Mouse (Mus musculus) MEL (cell line): ENCODE results near the gene Ddx27. TPM values are rescaled to one million over a fixed set of nuclear protein-coding genes. Genes with fewer than 3 reads are reported as not detected.

Source experiments
- DNase-seq: peaks from one replicate; pipeline ENCODE4 v3.0.0; 2011; ENCODE audit warnings: low read depth, low spot score
- H3K27ac ChIP-seq: 2 replicates; pipeline ENCODE4 v1.5.1; 2012; ENCODE audit warnings: low read depth, mild to moderate bottlenecking, control low read depth, low read length, moderate library complexity; ENCODE audit not compliant: control insufficient read depth
- H3K27me3 ChIP-seq, 2 experiments: fragments of 150-350 bp in 1 of 2; sonication (generic) in 1 of 2; 2 replicates each; pipeline ENCODE4 v1.6.1; 2012; ENCODE audit warnings: low read length in 2 of 2, mild to moderate bottlenecking in 2 of 2, improper control_type of control experiment in 1 of 2, moderate library complexity in 1 of 2; ENCODE audit not compliant: insufficient read depth in 2 of 2, control insufficient read depth in 1 of 2
- H3K36me3 ChIP-seq, 2 experiments: 2 replicates each; pipeline ENCODE4 v1.6.1; 2012 to 2014; ENCODE audit warnings: low read length in 2 of 2, improper control_type of control experiment in 1 of 2, inconsistent platforms in 1 of 2, mild to moderate bottlenecking in 1 of 2; ENCODE audit not compliant: insufficient read depth in 2 of 2, control insufficient read depth in 1 of 2
- H3K4me1 ChIP-seq, 2 experiments: fragments of 150-350 bp in 1 of 2; sonication (generic) in 1 of 2; 2 replicates each; pipeline ENCODE4 v1.6.1; 2012; ENCODE audit warnings: low read length in 2 of 2, improper control_type of control experiment in 1 of 2, mild to moderate bottlenecking in 1 of 2; ENCODE audit not compliant: insufficient read depth in 2 of 2, control insufficient read depth in 1 of 2
- H3K4me3 ChIP-seq, 2 experiments: fragments of 150-350 bp in 1 of 2; sonication (generic) in 1 of 2; 2 replicates each; pipeline ENCODE4 v1.5.1; 2012; ENCODE audit warnings: low read depth in 2 of 2, low read length in 2 of 2, mild to moderate bottlenecking in 2 of 2, moderate library complexity in 2 of 2, control low read depth in 1 of 2, improper control_type of control experiment in 1 of 2; ENCODE audit not compliant: control insufficient read depth in 1 of 2, insufficient read depth in 1 of 2
- H3K79me2 ChIP-seq: 2 replicates; pipeline ENCODE4 v1.6.1; 2012; ENCODE audit warnings: mild to moderate bottlenecking, low read length, moderate library complexity; ENCODE audit not compliant: control insufficient read depth, poor library complexity, insufficient read depth
- H3K9ac ChIP-seq: 2 replicates; pipeline ENCODE4 v1.6.1; 2012; ENCODE audit warnings: low read depth, mild to moderate bottlenecking, control low read depth, low read length, moderate library complexity; ENCODE audit not compliant: control insufficient read depth, poor library complexity, severe bottlenecking
- H3K9me3 ChIP-seq: fragments of 150-350 bp; sonication (generic); replicated peaks from 2 replicates; pipeline ENCODE4 v1.6.1; 2012; ENCODE audit warnings: mild to moderate bottlenecking, low read length, improper control_type of control experiment, moderate library complexity; ENCODE audit not compliant: insufficient read depth
- CHD1 ChIP-seq: IDR thresholded peaks from 2 replicates; pipeline ENCODE4 v1.6.1; 2012; ENCODE audit warnings: low read depth, mild to moderate bottlenecking, inconsistent platforms, low read length, improper control_type of control experiment
- CHD2 ChIP-seq: IDR thresholded peaks from 2 replicates; pipeline ENCODE4 v1.6.1; 2011; ENCODE audit warnings: low read length, improper control_type of control experiment
- CTCF ChIP-seq, 3 experiments: IDR thresholded peaks in 2 of 3; conservative IDR thresholded peaks in 1 of 3; 2 replicates each; pipeline ENCODE4 v1.5.1; 2011 to 2012; ENCODE audit warnings: low read length in 3 of 3, low read depth in 2 of 3, mild to moderate bottlenecking in 2 of 3, improper control_type of control experiment in 1 of 3, inconsistent platforms in 1 of 3, mixed read lengths in 1 of 3, moderate library complexity in 1 of 3; ENCODE audit not compliant: control insufficient read depth in 1 of 3, insufficient read depth in 1 of 3, poor library complexity in 1 of 3, severe bottlenecking in 1 of 3
- GATA1 ChIP-seq: IDR thresholded peaks from 2 replicates; pipeline ENCODE4 v1.6.1; 2011; ENCODE audit warnings: low read depth, low read length, improper control_type of control experiment
- HCFC1 ChIP-seq: IDR thresholded peaks from 2 replicates; pipeline ENCODE4 v1.6.1; 2012; ENCODE audit warnings: low read depth, mild to moderate bottlenecking, inconsistent platforms, low read length, improper control_type of control experiment, moderate library complexity
- JUND ChIP-seq: IDR thresholded peaks from 2 replicates; pipeline ENCODE4 v1.6.1; 2011; ENCODE audit warnings: low read depth, mild to moderate bottlenecking, improper control_type of control experiment, low read length
- KAT2A ChIP-seq: conservative IDR thresholded peaks from 2 replicates; pipeline ENCODE4 v1.6.1; 2012; ENCODE audit warnings: low read depth, low read length, improper control_type of control experiment, inconsistent platforms
- MAZ ChIP-seq: IDR thresholded peaks from 2 replicates; pipeline ENCODE4 v1.6.1; 2012; ENCODE audit warnings: low read depth, mild to moderate bottlenecking, inconsistent platforms, low read length, improper control_type of control experiment
- MEF2A ChIP-seq: IDR thresholded peaks from 2 replicates; pipeline ENCODE4 v1.6.1; 2014; ENCODE audit warnings: low read depth, mild to moderate bottlenecking, inconsistent platforms, low read length, improper control_type of control experiment; ENCODE audit not compliant: poor library complexity, insufficient replicate concordance, severe bottlenecking; ENCODE audit errors: extremely low read depth
- MXI1 ChIP-seq: IDR thresholded peaks from 2 replicates; pipeline ENCODE4 v1.6.1; 2011; ENCODE audit warnings: mild to moderate bottlenecking, low read depth, low read length, improper control_type of control experiment
- NRF1 ChIP-seq: IDR thresholded peaks from 2 replicates; pipeline ENCODE4 v1.6.1; 2014; ENCODE audit warnings: low read depth, mild to moderate bottlenecking, inconsistent platforms, low read length, improper control_type of control experiment, moderate library complexity; ENCODE audit not compliant: poor library complexity, insufficient read depth, severe bottlenecking
- RAD21 ChIP-seq: IDR thresholded peaks from 2 replicates; pipeline ENCODE4 v1.6.1; 2011; ENCODE audit warnings: mild to moderate bottlenecking, low read depth, low read length, improper control_type of control experiment
- RCOR1 ChIP-seq: IDR thresholded peaks from 2 replicates; pipeline ENCODE4 v1.6.1; 2012; ENCODE audit warnings: low read depth, mild to moderate bottlenecking, inconsistent platforms, low read length, improper control_type of control experiment
- SMC3 ChIP-seq: IDR thresholded peaks from 2 replicates; pipeline ENCODE4 v1.6.1; 2011; ENCODE audit warnings: low read depth, low read length, improper control_type of control experiment
- TCF12 ChIP-seq: IDR thresholded peaks from 2 replicates; pipeline ENCODE4 v1.6.1; 2014; ENCODE audit warnings: low read depth, mild to moderate bottlenecking, inconsistent platforms, low read length, improper control_type of control experiment, moderate library complexity
- ZC3H11A ChIP-seq: IDR thresholded peaks from 2 replicates; pipeline ENCODE4 v1.6.1; 2012; ENCODE audit warnings: low read depth, mild to moderate bottlenecking, inconsistent platforms, low read length, improper control_type of control experiment
- ZNF384 ChIP-seq: IDR thresholded peaks from 2 replicates; pipeline ENCODE4 v1.6.1; 2012; ENCODE audit warnings: low read depth, mild to moderate bottlenecking, inconsistent platforms, low read length, improper control_type of control experiment
- polyA plus RNA-seq, 2 experiments: library from polyadenylated mRNA; stranded (reverse) in 1 of 2; unstranded in 1 of 2; fragments of >175 nt in 1 of 2; fragments of >200 nt in 1 of 2; gene quantifications; 2 replicates each; pipeline versions ENCODE4 v1.2.1 to v1.2.4; 2012; ENCODE audit warnings: low replicate concordance in 2 of 2, low read depth in 1 of 2; ENCODE audit not compliant: insufficient read length in 2 of 2, insufficient read depth in 1 of 2, missing spikeins in 1 of 2
- total RNA-seq: library from RNA; depleted of rRNA; stranded (reverse); fragments of 300-350 nt; gene quantifications from 2 replicates; pipeline ENCODE4 v1.2.3, GENCODE M21; 2012

The Ddx27 gene
- total and polyA plus RNA-seq, 3 experiments = 61.7 to 181 (median 143) TPM

GRCm38 (mm10) chr2:166976356-166976755 lies 38.6 kb upstream of the Ddx27 start:
- H3K27ac ChIP-seq = no peak overlapping the region
- peaks cover 0 to 16% of the 10 kb centered on the region in 2 experiments; a peak in 2 of 4 replicates for H3K4me1 ChIP-seq
- H3K4me3 ChIP-seq = no peak overlapping the region

GRCm38 (mm10) chr2:166977490-166977889 lies 37.5 kb upstream of the Ddx27 start:
- DNase-seq = no peak
- no peak overlapping the region for H3K4me3 ChIP-seq
- H3K27me3 ChIP-seq = no peaks in the 10 kb centered on the region
- no peak overlapping the region for H3K9ac ChIP-seq
- no peaks in the 10 kb centered on the region for H3K9me3 ChIP-seq
- H3K27ac ChIP-seq = no peak overlapping the region
- H3K36me3 ChIP-seq = peaks cover 2 to 12% of the 10 kb centered on the region in 2 experiments; a peak in 3 of 4 replicates
- no peak for TF ChIP-seq CHD2
- no peak for TF ChIP-seq JUND
- TF ChIP-seq RAD21 = no peak
- peaks cover 51% of the 10 kb centered on the region for H3K79me2 ChIP-seq
- H3K4me1 ChIP-seq = peaks cover 0 to 16% of the 10 kb centered on the region in 2 experiments; a peak in 2 of 4 replicates

More at GRCm38 (mm10) chr2:166976356-166976755, 38.6 kb upstream of the Ddx27 start:
- Histone ChIP-seq H3K9me3 (no peaks in the 10 kb centered on the region), H3K79me2 (peaks cover 44% of the 10 kb centered on the region), H3K9ac (no peak overlapping the region), H3K27me3 (no peaks in the 10 kb centered on the region), H3K36me3 (peaks cover 2 to 12% of the 10 kb centered on the region in 2 experiments; a peak in 3 of 4 replicates)
- DNase-seq = peak; percentile 50
- TF ChIP-seq RAD21 (no peak), NRF1 (no peak), KAT2A (no peak), TCF12 (no peak), MXI1 (no peak), CTCF (IDR thresholded peaks at IDR 0.05 in 2 of 3, conservative IDR thresholded peaks at IDR 0.05 in 1 of 3; ENCODE audit: control insufficient read depth in 1 of 3, insufficient read depth in 1 of 3, low read depth in 2 of 3, low read length in 3 of 3, poor library complexity in 1 of 3, severe bottlenecking in 1 of 3) (no peak), JUND (no peak), GATA1 (no peak), MAZ (no peak), MEF2A (no peak), RCOR1 (no peak)

GRCm38 (mm10) chr2:166980161-166980560 lies 34.8 kb upstream of the Ddx27 start:
- TF ChIP-seq SMC3 = no peak
- no peak for TF ChIP-seq HCFC1
- no peak for TF ChIP-seq CHD1
- TF ChIP-seq ZNF384 = peak; percentile 61
- no peak for TF ChIP-seq ZC3H11A
- Histone ChIP-seq H3K9ac (no peak overlapping the region), H3K4me1 (peaks cover 0 to 16% of the 10 kb centered on the region in 2 experiments; a peak in 2 of 4 replicates), H3K27ac (peak overlapping the region; percentile 3; the same call in 1 of the 2 replicates), H3K79me2 (peaks cover 53% of the 10 kb centered on the region), H3K36me3 (peaks cover 2 to 12% of the 10 kb centered on the region in 2 experiments; a peak in 3 of 4 replicates), H3K9me3 (no peaks in the 10 kb centered on the region), H3K4me3 (no peak overlapping the region), H3K27me3 (no peaks in the 10 kb centered on the region)
- DNase-seq = peak; percentile 73
